Mouse (Mus musculus): Measurements from ENCODE around the gene Myo10. TPM values are rescaled to one million over a fixed set of nuclear protein-coding genes. Genes with fewer than 3 reads are reported as not detected.

Gene Myo10
- polyA plus RNA-seq, 1 experiment from 2014 or later, result 77.7 TPM

GRCm38 (mm10) chr15:25653680-25654079, 31.4 kb downstream of the Myo10 start:
- Histone ChIP-seq H3K9ac (replicated peaks) (no peak overlapping the region), H3K27me3 (no peaks in the 10 kb centered on the region), H3K4me2 (replicated peaks) (no peak overlapping the region), H3K36me3 (no peaks in the 10 kb centered on the region), H3K4me3 (no peak overlapping the region), H3K27ac (replicated peaks) (no peak overlapping the region), H3K4me1 (peaks cover 5% of the 10 kb centered on the region; the same call in 1 of the 2 replicates), H3K9me3 (no peaks in the 10 kb centered on the region)
- ATAC-seq (ENCODE audit: low FRiP score, low read depth), result no peak
- 90% methylated on average over 5 of the region's 5 CpGs for WGBS

- WGBS, result 62% methylated on average over 8 of the region's 8 CpGs
- H3K27ac ChIP-seq (replicated peaks), result no peak overlapping the region
- no peaks in the 10 kb centered on the region for H3K4me1 ChIP-seq
- H3K4me3 ChIP-seq, result no peak overlapping the region
- H3K36me3 ChIP-seq, result no peaks in the 10 kb centered on the region
- H3K9ac ChIP-seq (replicated peaks), result no peak overlapping the region
- H3K4me2 ChIP-seq (replicated peaks), result no peak overlapping the region
- no peaks in the 10 kb centered on the region; the same call in 1 of the 2 replicates for H3K27me3 ChIP-seq
- no peak for ATAC-seq (ENCODE audit: low FRiP score, low read depth)
- H3K9me3 ChIP-seq, result no peaks in the 10 kb centered on the region
Measured at GRCm38 (mm10) chr15:25662833-25663519, 40.7 kb downstream of the Myo10 start.

GRCm38 (mm10) chr15:25669283-25670247, 47.2 kb downstream of the Myo10 start:
- peaks cover 33% of the 10 kb centered on the region for H3K4me1 ChIP-seq
- no peaks in the 10 kb centered on the region for H3K9me3 ChIP-seq
- no peak overlapping the region for H3K27ac ChIP-seq (replicated peaks)
- no peak for ATAC-seq (ENCODE audit: low FRiP score, low read depth)
- WGBS, result 41% methylated on average over 16 of the region's 16 CpGs
- no peak overlapping the region for H3K4me2 ChIP-seq (replicated peaks)
- H3K4me3 ChIP-seq, result no peak overlapping the region
- no peaks in the 10 kb centered on the region; the same call in 1 of the 2 replicates for H3K27me3 ChIP-seq
- H3K36me3 ChIP-seq, result no peaks in the 10 kb centered on the region
- no peak overlapping the region for H3K9ac ChIP-seq (replicated peaks)

GRCm38 (mm10) chr15:25673231-25673980, 51.1 kb downstream of the Myo10 start:
- H3K9ac ChIP-seq (replicated peaks), result no peak overlapping the region
- H3K27ac ChIP-seq (replicated peaks), result peak overlapping the region; percentile 63
- H3K4me2 ChIP-seq (replicated peaks), result peak overlapping the region; percentile 13; the same call in 1 of the 2 replicates
- WGBS, result 36% methylated on average over 6 of the region's 6 CpGs
- H3K36me3 ChIP-seq, result no peaks in the 10 kb centered on the region
- ATAC-seq (ENCODE audit: low FRiP score, low read depth), result peak; percentile 55
- peaks cover 45% of the 10 kb centered on the region for H3K4me1 ChIP-seq
- no peak overlapping the region for H3K4me3 ChIP-seq
- H3K9me3 ChIP-seq, result no peaks in the 10 kb centered on the region
- peaks cover 10% of the 10 kb centered on the region; the same call in 1 of the 2 replicates for H3K27me3 ChIP-seq

- peak overlapping the region; percentile 76 for H3K27ac ChIP-seq (replicated peaks)
- peaks cover 40% of the 10 kb centered on the region for H3K4me1 ChIP-seq
- no peak overlapping the region for H3K4me3 ChIP-seq
- H3K9ac ChIP-seq (replicated peaks), result no peak overlapping the region
- ATAC-seq (ENCODE audit: low FRiP score, low read depth), result peak; percentile 64
- H3K9me3 ChIP-seq, result no peaks in the 10 kb centered on the region
- H3K36me3 ChIP-seq, result no peaks in the 10 kb centered on the region
- WGBS, result 58% methylated on average over 17 of the region's 17 CpGs
- H3K27me3 ChIP-seq, result peaks cover 10% of the 10 kb centered on the region; the same call in 1 of the 2 replicates
- no peak overlapping the region for H3K4me2 ChIP-seq (replicated peaks)
Measured at GRCm38 (mm10) chr15:25674099-25674931, 52.0 kb downstream of the Myo10 start.

- 91% methylated on average over 4 of the region's 4 CpGs for WGBS
- no peak for ATAC-seq (ENCODE audit: low FRiP score, low read depth)
Measured at GRCm38 (mm10) chr15:25674932-25675250, 52.6 kb downstream of the Myo10 start.

GRCm38 (mm10) chr15:25675359-25675758, 53.0 kb downstream of the Myo10 start:
- Histone ChIP-seq H3K4me3 (no peak overlapping the region), H3K36me3 (no peaks in the 10 kb centered on the region), H3K27me3 (peaks cover 10% of the 10 kb centered on the region; the same call in 1 of the 2 replicates), H3K9me3 (no peaks in the 10 kb centered on the region), H3K9ac (replicated peaks) (no peak overlapping the region), H3K27ac (replicated peaks) (0 out of 2 replicates have a peak overlapping the region, but pooled peaks have one; percentile 76), H3K4me1 (peaks cover 34% of the 10 kb centered on the region), H3K4me2 (replicated peaks) (no peak overlapping the region)
- WGBS, result 89% methylated on average over 11 of the region's 11 CpGs
- ATAC-seq (ENCODE audit: low FRiP score, low read depth), result no peak

More at GRCm38 (mm10) chr15:25674932-25675250, 52.6 kb downstream of the Myo10 start:
- peaks cover 34% of the 10 kb centered on the region for H3K4me1 ChIP-seq
- H3K4me3 ChIP-seq, result no peak overlapping the region
- no peak overlapping the region for H3K9ac ChIP-seq (replicated peaks)
- H3K9me3 ChIP-seq, result no peaks in the 10 kb centered on the region
- no peak overlapping the region for H3K4me2 ChIP-seq (replicated peaks)
- H3K27me3 ChIP-seq, result peaks cover 10% of the 10 kb centered on the region; the same call in 1 of the 2 replicates
- H3K36me3 ChIP-seq, result no peaks in the 10 kb centered on the region
- peak overlapping the region; percentile 76 for H3K27ac ChIP-seq (replicated peaks)

GRCm38 (mm10) chr15:25676056-25676785, 53.9 kb downstream of the Myo10 start:
- 77% methylated on average over 13 of the region's 13 CpGs for WGBS
- no peaks in the 10 kb centered on the region for H3K9me3 ChIP-seq
- peak overlapping the region; percentile 11; the same call in 1 of the 2 replicates for H3K9ac ChIP-seq (replicated peaks)
- peak overlapping the region; percentile 49; the same call in 1 of the 2 replicates for H3K27ac ChIP-seq (replicated peaks)
- H3K36me3 ChIP-seq, result no peaks in the 10 kb centered on the region
- H3K4me2 ChIP-seq (replicated peaks), result no peak overlapping the region
- H3K4me1 ChIP-seq, result peaks cover 33% of the 10 kb centered on the region
- no peak for ATAC-seq (ENCODE audit: low FRiP score, low read depth)
- H3K27me3 ChIP-seq, result peaks cover 10% of the 10 kb centered on the region; the same call in 1 of the 2 replicates
- H3K4me3 ChIP-seq, result no peak overlapping the region

GRCm38 (mm10) chr15:25679081-25679480, 56.8 kb downstream of the Myo10 start:
- Histone ChIP-seq H3K9ac (replicated peaks) (no peak overlapping the region), H3K4me3 (no peak overlapping the region), H3K4me2 (replicated peaks) (no peak overlapping the region), H3K27ac (replicated peaks) (no peak overlapping the region), H3K27me3 (peaks cover 10% of the 10 kb centered on the region; the same call in 1 of the 2 replicates), H3K4me1 (peaks cover 30% of the 10 kb centered on the region), H3K9me3 (no peaks in the 10 kb centered on the region), H3K36me3 (no peaks in the 10 kb centered on the region)
- WGBS, result 48% methylated on average over 3 of the region's 3 CpGs
- no peak for ATAC-seq (ENCODE audit: low FRiP score, low read depth)

GRCm38 (mm10) chr15:25679616-25680015, 57.3 kb downstream of the Myo10 start:
- 87% methylated on average over 4 of the region's 4 CpGs for WGBS
- no peaks in the 10 kb centered on the region for H3K9me3 ChIP-seq
- no peak overlapping the region for H3K4me2 ChIP-seq (replicated peaks)
- no peak overlapping the region for H3K4me3 ChIP-seq
- no peak overlapping the region for H3K9ac ChIP-seq (replicated peaks)
- ATAC-seq (ENCODE audit: low FRiP score, low read depth), result no peak
- peaks cover 25% of the 10 kb centered on the region for H3K4me1 ChIP-seq
- no peaks in the 10 kb centered on the region for H3K36me3 ChIP-seq
- H3K27me3 ChIP-seq, result peaks cover 10% of the 10 kb centered on the region; the same call in 1 of the 2 replicates
- no peak overlapping the region for H3K27ac ChIP-seq (replicated peaks)
